Mouse (Mus musculus): ENCODE results near the gene Ip6k3. TPM values are rescaled to one million over a fixed set of nuclear protein-coding genes. Genes with fewer than 3 reads are reported as not detected.

Gene Ip6k3
- total and polyA plus RNA-seq, 3 experiments, result 0.05 TPM; not detected in 2

GRCm38 (mm10) chr17:27172459-27172858 is 4.9 kb upstream of the Ip6k3 start:
- Histone ChIP-seq H3K4me1 (ENCODE audit: insufficient read depth, low read depth, low read length) (peaks cover 9% of the 10 kb centered on the region; the same call in 1 of the 2 replicates), H3K9me3 (replicated peaks) (no peaks in the 10 kb centered on the region), H3K36me3 (replicated peaks) (no peaks in the 10 kb centered on the region), H3K27me3 (ENCODE audit: insufficient read depth, low read length) (peaks cover 44% of the 10 kb centered on the region), H3K4me3 (ENCODE audit: low read depth, low read length) (no peak overlapping the region)
- ATAC-seq (ENCODE audit: extremely low read depth, insufficient number of reproducible peaks, low FRiP score, poor library complexity, severe bottlenecking), result no peak
- TF ChIP-seq TAL1 (conservative IDR thresholded peaks at IDR 0.05; ENCODE audit: low read depth, low read length) (no peak), POLR2AphosphoS5 (IDR thresholded peaks at IDR 0.05; ENCODE audit: insufficient replicate concordance, low read depth, low read length) (no peak), GATA2 (IDR thresholded peaks at IDR 0.05; ENCODE audit: borderline replicate concordance, low read depth, low read length) (no peak), CTCF (IDR thresholded peaks at IDR 0.05; ENCODE audit: low read depth, low read length) (no peak), GATA1 (IDR thresholded peaks at IDR 0.05; ENCODE audit: borderline replicate concordance, low read length) (no peak)
- no peak for DNase-seq (ENCODE audit: low spot score)

GRCm38 (mm10) chr17:27171121-27171520 is 3.5 kb upstream of the Ip6k3 start:
- H3K9me3 ChIP-seq (replicated peaks), result no peaks in the 10 kb centered on the region
- ATAC-seq (ENCODE audit: extremely low read depth, insufficient number of reproducible peaks, low FRiP score, poor library complexity, severe bottlenecking), result no peak
- TF ChIP-seq POLR2AphosphoS5 (IDR thresholded peaks at IDR 0.05; ENCODE audit: insufficient replicate concordance, low read depth, low read length) (no peak), CTCF (IDR thresholded peaks at IDR 0.05; ENCODE audit: low read depth, low read length) (no peak), GATA1 (IDR thresholded peaks at IDR 0.05; ENCODE audit: borderline replicate concordance, low read length) (no peak), GATA2 (IDR thresholded peaks at IDR 0.05; ENCODE audit: borderline replicate concordance, low read depth, low read length) (no peak), TAL1 (conservative IDR thresholded peaks at IDR 0.05; ENCODE audit: low read depth, low read length) (no peak)
- H3K27me3 ChIP-seq (ENCODE audit: insufficient read depth, low read length), result peaks cover 48% of the 10 kb centered on the region
- no peak overlapping the region for H3K4me3 ChIP-seq (ENCODE audit: low read depth, low read length)
- no peak for DNase-seq (ENCODE audit: low spot score)
- H3K36me3 ChIP-seq (replicated peaks), result no peaks in the 10 kb centered on the region
- H3K4me1 ChIP-seq (ENCODE audit: insufficient read depth, low read depth, low read length), result peaks cover 18% of the 10 kb centered on the region

GRCm38 (mm10) chr17:27169952-27170695 is 2.5 kb upstream of the Ip6k3 start:
- TF ChIP-seq GATA2 (IDR thresholded peaks at IDR 0.05; ENCODE audit: borderline replicate concordance, low read depth, low read length) (no peak), POLR2AphosphoS5 (IDR thresholded peaks at IDR 0.05; ENCODE audit: insufficient replicate concordance, low read depth, low read length) (no peak), CTCF (IDR thresholded peaks at IDR 0.05; ENCODE audit: low read depth, low read length) (no peak), GATA1 (IDR thresholded peaks at IDR 0.05; ENCODE audit: borderline replicate concordance, low read length) (no peak), TAL1 (conservative IDR thresholded peaks at IDR 0.05; ENCODE audit: low read depth, low read length) (no peak)
- peaks cover 20% of the 10 kb centered on the region for H3K4me1 ChIP-seq (ENCODE audit: insufficient read depth, low read depth, low read length)
- H3K36me3 ChIP-seq (replicated peaks), result no peaks in the 10 kb centered on the region
- ATAC-seq (ENCODE audit: extremely low read depth, insufficient number of reproducible peaks, low FRiP score, poor library complexity, severe bottlenecking), result no peak
- peaks cover 50% of the 10 kb centered on the region for H3K27me3 ChIP-seq (ENCODE audit: insufficient read depth, low read length)
- no peaks in the 10 kb centered on the region for H3K9me3 ChIP-seq (replicated peaks)
- H3K4me3 ChIP-seq (ENCODE audit: low read depth, low read length), result no peak overlapping the region
- no peak for DNase-seq (ENCODE audit: low spot score)

GRCm38 (mm10) chr17:27168569-27168968 is 974 bp upstream of the Ip6k3 start:
- peaks cover 46% of the 10 kb centered on the region for H3K27me3 ChIP-seq (ENCODE audit: insufficient read depth, low read length)
- H3K4me3 ChIP-seq (ENCODE audit: low read depth, low read length), result no peak overlapping the region
- no peaks in the 10 kb centered on the region for H3K36me3 ChIP-seq (replicated peaks)
- no peaks in the 10 kb centered on the region for H3K9me3 ChIP-seq (replicated peaks)
- ATAC-seq (ENCODE audit: extremely low read depth, insufficient number of reproducible peaks, low FRiP score, poor library complexity, severe bottlenecking) (no peak), DNase-seq (ENCODE audit: low spot score) (no peak)
- TF ChIP-seq POLR2AphosphoS5 (IDR thresholded peaks at IDR 0.05; ENCODE audit: insufficient replicate concordance, low read depth, low read length) (no peak), GATA1 (IDR thresholded peaks at IDR 0.05; ENCODE audit: borderline replicate concordance, low read length) (no peak), GATA2 (IDR thresholded peaks at IDR 0.05; ENCODE audit: borderline replicate concordance, low read depth, low read length) (no peak), TAL1 (conservative IDR thresholded peaks at IDR 0.05; ENCODE audit: low read depth, low read length) (no peak), CTCF (IDR thresholded peaks at IDR 0.05; ENCODE audit: low read depth, low read length) (no peak)
- peaks cover 24% of the 10 kb centered on the region for H3K4me1 ChIP-seq (ENCODE audit: insufficient read depth, low read depth, low read length)

GRCm38 (mm10) chr17:27166901-27167300 is 694 bp downstream of the Ip6k3 start:
- Histone ChIP-seq H3K27me3 (ENCODE audit: insufficient read depth, low read length) (peaks cover 39% of the 10 kb centered on the region), H3K36me3 (replicated peaks) (no peaks in the 10 kb centered on the region), H3K4me1 (ENCODE audit: insufficient read depth, low read depth, low read length) (peaks cover 24% of the 10 kb centered on the region), H3K4me3 (ENCODE audit: low read depth, low read length) (no peak overlapping the region), H3K9me3 (replicated peaks) (no peaks in the 10 kb centered on the region)
- DNase-seq (ENCODE audit: low spot score), result no peak
- no peak for ATAC-seq (ENCODE audit: extremely low read depth, insufficient number of reproducible peaks, low FRiP score, poor library complexity, severe bottlenecking)
- TF ChIP-seq GATA1 (IDR thresholded peaks at IDR 0.05; ENCODE audit: borderline replicate concordance, low read length), result no peak
- TF ChIP-seq CTCF (IDR thresholded peaks at IDR 0.05; ENCODE audit: low read depth, low read length), result no peak

- peaks cover 41% of the 10 kb centered on the region; the same call in 1 of the 2 replicates for H3K27me3 ChIP-seq (ENCODE audit: insufficient read depth, low read length)
- no peak overlapping the region for H3K4me3 ChIP-seq (ENCODE audit: low read depth, low read length)
- DNase-seq (ENCODE audit: low spot score), result no peak
- TF ChIP-seq POLR2AphosphoS5 (IDR thresholded peaks at IDR 0.05; ENCODE audit: insufficient replicate concordance, low read depth, low read length) (no peak), TAL1 (conservative IDR thresholded peaks at IDR 0.05; ENCODE audit: low read depth, low read length) (no peak), GATA1 (IDR thresholded peaks at IDR 0.05; ENCODE audit: borderline replicate concordance, low read length) (no peak), GATA2 (IDR thresholded peaks at IDR 0.05; ENCODE audit: borderline replicate concordance, low read depth, low read length) (no peak), CTCF (IDR thresholded peaks at IDR 0.05; ENCODE audit: low read depth, low read length) (no peak; the same call in 1 of the 2 replicates)
- ATAC-seq (ENCODE audit: extremely low read depth, insufficient number of reproducible peaks, low FRiP score, poor library complexity, severe bottlenecking), result no peak
- H3K36me3 ChIP-seq (replicated peaks), result no peaks in the 10 kb centered on the region
- no peaks in the 10 kb centered on the region for H3K9me3 ChIP-seq (replicated peaks)
- peaks cover 28% of the 10 kb centered on the region for H3K4me1 ChIP-seq (ENCODE audit: insufficient read depth, low read depth, low read length)
These were observed 2.4 kb downstream of the Ip6k3 start for GRCm38 (mm10) chr17:27165054-27165773.
